Mouse (Mus musculus) midbrain, embryonic 13.5 days (tissue): ENCODE results near the gene Arnt. TPM values are rescaled to one million over a fixed set of nuclear protein-coding genes. Genes with fewer than 3 reads are reported as not detected.
A peak's percentile ranks its signal among the peaks of the same experiment; 100 is the strongest.
"Not testable (repeated sequence)": the region's sequence is repeated elsewhere in the genome, so short reads cannot be mapped to it uniquely, and the experiment has no call there.

ENCODE experiments used
- ATAC-seq: fragments of 200-750 bp; cut with Nextera tagmentation; 2 replicates; pipeline ENCODE4 v1.8.0; 2017; ENCODE audit warnings: mild to moderate bottlenecking, moderate TSS enrichment, moderate library complexity
- H3K27ac ChIP-seq: fragments of 300-500 bp; sonication (generic); 2 replicates; pipeline ENCODE4 v1.5.1; 2015; ENCODE audit warnings: inconsistent platforms, mild to moderate bottlenecking, moderate library complexity
- H3K27me3 ChIP-seq: fragments of 300-500 bp; sonication (generic); 2 replicates; pipeline ENCODE4 v1.6.1; 2015; ENCODE audit warnings: mild to moderate bottlenecking, inconsistent platforms
- H3K36me3 ChIP-seq: fragments of 300-500 bp; sonication (generic); 2 replicates; pipeline ENCODE4 v1.6.1; 2015; ENCODE audit warnings: mild to moderate bottlenecking, inconsistent platforms
- H3K4me1 ChIP-seq: fragments of 300-500 bp; sonication (generic); replicated peaks from 2 replicates; pipeline ENCODE4 v1.6.1; 2015; ENCODE audit warnings: inconsistent platforms
- H3K4me2 ChIP-seq: fragments of 300-500 bp; sonication (generic); replicated peaks from 2 replicates; pipeline ENCODE4 v1.6.1; 2015; ENCODE audit warnings: moderate library complexity, mild to moderate bottlenecking, inconsistent platforms
- H3K4me3 ChIP-seq: fragments of 300-500 bp; sonication (generic); replicated peaks from 2 replicates; pipeline ENCODE4 v1.5.1; 2015; ENCODE audit warnings: mild to moderate bottlenecking, inconsistent platforms
- H3K9ac ChIP-seq: fragments of 300-500 bp; sonication (generic); replicated peaks from 2 replicates; pipeline ENCODE4 v1.6.1; 2015; ENCODE audit warnings: mild to moderate bottlenecking, inconsistent platforms
- H3K9me3 ChIP-seq: fragments of 300-500 bp; sonication (generic); 2 replicates; pipeline ENCODE4 v1.6.1; 2016; ENCODE audit warnings: mild to moderate bottlenecking, inconsistent platforms
- WGBS: fragments of 180-500 bp; shearing (Covaris S2); methylation state at CpG from one replicate; pipeline ENCODE4 v1.1.7; 2015; 5-methylcytosine and 5-hydroxymethylcytosine counted together
- polyA plus RNA-seq: library from polyadenylated mRNA; unstranded; fragments of >200 nt; fragmentation: Nextera tagmentation; extraction: Ambion mirVana; gene quantifications from 2 replicates; pipeline ENCODE4 v1.2.1, GENCODE M21; 2015

The Arnt gene
- 22.5 and 26.1 TPM in 2 replicates for polyA plus RNA-seq

- 0% methylated on average over 47 of the region's 47 CpGs for WGBS
Measured at GRCm38 (mm10) chr3:95434136-95434982, at the start of gene Arnt. Arnt (plus strand) TSS chr3:95434388.

GRCm38 (mm10) chr3:95385401-95386075 is 48.6 kb upstream of the Arnt start:
- no peak for ATAC-seq
- 92% methylated on average over 5 of the region's 5 CpGs for WGBS

More at GRCm38 (mm10) chr3:95434136-95434982, at the start of gene Arnt:
- H3K27ac ChIP-seq = peak within 1 kb of the TSS; percentile 87
- H3K4me1 ChIP-seq = peaks cover 23% of the 10 kb centered on the region
- no peaks in the 10 kb centered on the region for H3K27me3 ChIP-seq
- peak within 1 kb of the TSS; percentile 87 for H3K4me3 ChIP-seq
- no peaks in the 10 kb centered on the region for H3K9me3 ChIP-seq
- peaks cover 11% of the 10 kb centered on the region for H3K36me3 ChIP-seq
- peak within 1 kb of the TSS; percentile 75 for H3K4me2 ChIP-seq
- H3K9ac ChIP-seq = peak within 1 kb of the TSS; percentile 84
- peak; percentile 100 for ATAC-seq

GRCm38 (mm10) chr3:95394385-95394784 is 39.8 kb upstream of the Arnt start:
- Histone ChIP-seq H3K9me3 (peaks cover 5% of the 10 kb centered on the region; the same call in 1 of the 2 replicates), H3K4me2 (no peak overlapping the region), H3K27ac (no peak overlapping the region), H3K9ac (no peak overlapping the region), H3K4me3 (no peak overlapping the region), H3K27me3 (no peaks in the 10 kb centered on the region), H3K4me1 (no peaks in the 10 kb centered on the region), H3K36me3 (no peaks in the 10 kb centered on the region)
- no peak for ATAC-seq
- whole genome bisulfite sequencing = 91% methylated on average over 4 of the region's 4 CpGs

More at GRCm38 (mm10) chr3:95385401-95386075, 48.6 kb upstream of the Arnt start:
- no peaks in the 10 kb centered on the region for H3K27me3 ChIP-seq
- H3K36me3 ChIP-seq = no peaks in the 10 kb centered on the region
- no peaks in the 10 kb centered on the region for H3K9me3 ChIP-seq
- no peak overlapping the region for H3K4me2 ChIP-seq
- H3K4me1 ChIP-seq = no peaks in the 10 kb centered on the region
- H3K27ac ChIP-seq = no peak overlapping the region
- no peak overlapping the region for H3K4me3 ChIP-seq
- H3K9ac ChIP-seq = no peak overlapping the region

- Histone ChIP-seq H3K9me3 (no peaks in the 10 kb centered on the region), H3K4me1 (no peaks in the 10 kb centered on the region), H3K4me3 (no peak within 1 kb of the TSS), H3K27me3 (no peaks in the 10 kb centered on the region), H3K27ac (no peak within 1 kb of the TSS), H3K9ac (no peak within 1 kb of the TSS), H3K36me3 (no peaks in the 10 kb centered on the region), H3K4me2 (no peak within 1 kb of the TSS)
- no peak for ATAC-seq
- WGBS = 93% methylated on average over 3 of the region's 3 CpGs
Measured at GRCm38 (mm10) chr3:95402741-95403140, 31.4 kb upstream of the Arnt start, which contains the start of gene 4930558C23Rik. 4930558C23Rik (minus strand) TSS chr3:95402841.

- 68% methylated on average over 1 of the region's 1 CpGs for WGBS
Measured at GRCm38 (mm10) chr3:95407728-95408127, 26.5 kb upstream of the Arnt start.

GRCm38 (mm10) chr3:95408852-95409251 is 25.3 kb upstream of the Arnt start:
- Histone ChIP-seq H3K27me3 (no peaks in the 10 kb centered on the region), H3K4me1 (no peaks in the 10 kb centered on the region), H3K9ac (no peak overlapping the region), H3K27ac (no peak overlapping the region), H3K9me3 (no peaks in the 10 kb centered on the region), H3K36me3 (no peaks in the 10 kb centered on the region), H3K4me2 (no peak overlapping the region), H3K4me3 (no peak overlapping the region)
- 93% methylated on average over 2 of the region's 2 CpGs for WGBS
- no peak for ATAC-seq

More at GRCm38 (mm10) chr3:95407728-95408127, 26.5 kb upstream of the Arnt start:
- Histone ChIP-seq H3K4me1 (no peaks in the 10 kb centered on the region), H3K27ac (no peak overlapping the region), H3K4me3 (no peak overlapping the region), H3K27me3 (no peaks in the 10 kb centered on the region), H3K4me2 (no peak overlapping the region), H3K9ac (no peak overlapping the region), H3K9me3 (no peaks in the 10 kb centered on the region), H3K36me3 (no peaks in the 10 kb centered on the region)
- ATAC-seq = no peak

GRCm38 (mm10) chr3:95412268-95412667 is 21.9 kb upstream of the Arnt start:
- Histone ChIP-seq H3K9me3 (0 out of 2 replicates have a peak, but pooled peaks cover under 1% of the 10 kb centered on the region), H3K4me2 (no peak overlapping the region), H3K4me3 (no peak overlapping the region), H3K36me3 (no peaks in the 10 kb centered on the region), H3K27ac (no peak overlapping the region), H3K4me1 (no peaks in the 10 kb centered on the region), H3K9ac (no peak overlapping the region), H3K27me3 (no peaks in the 10 kb centered on the region)
- no peak for ATAC-seq
- 87% methylated on average over 1 of the region's 1 CpGs for whole genome bisulfite sequencing

GRCm38 (mm10) chr3:95417866-95418265 is 16.3 kb upstream of the Arnt start:
- Histone ChIP-seq H3K4me1 (no peaks in the 10 kb centered on the region), H3K4me2 (no peak overlapping the region), H3K27me3 (no peaks in the 10 kb centered on the region), H3K4me3 (no peak overlapping the region), H3K9ac (no peak overlapping the region), H3K27ac (no peak overlapping the region), H3K9me3 (peaks cover 14% of the 10 kb centered on the region; the same call in 1 of the 2 replicates), H3K36me3 (no peaks in the 10 kb centered on the region)
- ATAC-seq = no peak
- 94% methylated on average over 6 of the region's 6 CpGs for WGBS

GRCm38 (mm10) chr3:95426476-95426875 is 7.7 kb upstream of the Arnt start:
- not testable (repeated sequence) for H3K4me3 ChIP-seq, H3K4me1 ChIP-seq, H3K4me2 ChIP-seq, ATAC-seq, H3K9ac ChIP-seq, H3K27me3 ChIP-seq, H3K9me3 ChIP-seq, H3K36me3 ChIP-seq, H3K27ac ChIP-seq
- 89% methylated on average over 5 of the region's 5 CpGs for WGBS

- not testable (repeated sequence) for H3K27me3 ChIP-seq, H3K27ac ChIP-seq, H3K9ac ChIP-seq, H3K4me1 ChIP-seq, H3K9me3 ChIP-seq, H3K36me3 ChIP-seq
- 57% methylated on average over 7 of the region's 33 CpGs for WGBS
- H3K4me2 ChIP-seq = peak overlapping the region; percentile 45
- peak overlapping the region; percentile 26 for H3K4me3 ChIP-seq
- peak; percentile 79 for ATAC-seq
Measured at GRCm38 (mm10) chr3:95427117-95427890, 6.9 kb upstream of the Arnt start.

- 23% methylated on average over 15 of the region's 21 CpGs for WGBS
- H3K9me3 ChIP-seq, H3K4me1 ChIP-seq, H3K36me3 ChIP-seq, H3K27me3 ChIP-seq, H3K27ac ChIP-seq, H3K9ac ChIP-seq: not testable (repeated sequence)
- peak overlapping the region; percentile 26 for H3K4me3 ChIP-seq
- peak; percentile 17; the same call in 1 of the 2 replicates for ATAC-seq
- H3K4me2 ChIP-seq = peak overlapping the region; percentile 45
Measured at GRCm38 (mm10) chr3:95427891-95428238, 6.3 kb upstream of the Arnt start.

- WGBS = 86% methylated on average over 6 of the region's 11 CpGs
- H3K27ac ChIP-seq, ATAC-seq, H3K4me2 ChIP-seq, H3K9ac ChIP-seq, H3K36me3 ChIP-seq, H3K4me1 ChIP-seq, H3K9me3 ChIP-seq, H3K27me3 ChIP-seq, H3K4me3 ChIP-seq: not testable (repeated sequence)
Measured at GRCm38 (mm10) chr3:95428423-95428822, 5.8 kb upstream of the Arnt start.
